Mouse (Mus musculus) hindbrain, postnatal 0 days (tissue): Measurements from ENCODE around the gene Gzmk. TPM values are rescaled to one million over a fixed set of nuclear protein-coding genes. Genes with fewer than 3 reads are reported as not detected.
"Not testable (repeated sequence)": the region's sequence is repeated elsewhere in the genome, so short reads cannot be mapped to it uniquely, and the experiment has no call there.

Experiments
- ATAC-seq: fragments of 200-750 bp; cut with Nextera tagmentation; 2 replicates; pipeline ENCODE4 v1.8.0; 2017; ENCODE audit warnings: mild to moderate bottlenecking, moderate TSS enrichment, moderate library complexity
- DNase-seq: peaks from one replicate; pipeline ENCODE4 v3.0.0-alpha.2; 2015; ENCODE audit warnings: low spot score
- H3K27ac ChIP-seq: fragments of 300-500 bp; sonication (generic); 2 replicates; pipeline ENCODE4 v1.5.1; 2014; ENCODE audit warnings: mild to moderate bottlenecking
- H3K27me3 ChIP-seq: fragments of 300-500 bp; sonication (generic); 2 replicates; pipeline ENCODE4 v1.6.1; 2014; ENCODE audit warnings: low read length, mixed read lengths; ENCODE audit not compliant: insufficient read depth
- H3K36me3 ChIP-seq: fragments of 300-500 bp; sonication (generic); 2 replicates; pipeline ENCODE4 v1.6.1; 2014; ENCODE audit warnings: low read length, mixed read lengths; ENCODE audit not compliant: insufficient read depth
- H3K4me1 ChIP-seq: fragments of 300-500 bp; sonication (generic); 2 replicates; pipeline ENCODE4 v1.6.1; 2014; ENCODE audit warnings: antibody characterized with exemption, low read length, mixed read lengths; ENCODE audit not compliant: insufficient read depth
- H3K4me2 ChIP-seq: fragments of 300-500 bp; sonication (generic); 2 replicates; pipeline ENCODE4 v1.6.1; 2014; ENCODE audit warnings: low read depth, mild to moderate bottlenecking, low read length, moderate library complexity, mixed read lengths
- H3K4me3 ChIP-seq: fragments of 300-500 bp; sonication (generic); 2 replicates; pipeline ENCODE4 v1.5.1; 2014; ENCODE audit warnings: low read length
- H3K9ac ChIP-seq: fragments of 300-500 bp; sonication (generic); replicated peaks from 2 replicates; pipeline ENCODE4 v1.6.1; 2014; ENCODE audit warnings: mild to moderate bottlenecking, low read length, moderate library complexity, mixed read lengths
- H3K9me3 ChIP-seq: fragments of 300-500 bp; sonication (generic); 2 replicates; pipeline ENCODE4 v1.6.1; 2016; ENCODE audit warnings: low read length, mixed read lengths
- CTCF ChIP-seq: IDR thresholded peaks from 2 replicates; pipeline ENCODE4 v1.5.1; 2016; ENCODE audit warnings: antibody characterized with exemption, control low read depth, low read depth
- WGBS: fragments of 180-500 bp; shearing (Covaris S2); extraction: QIAGEN DNeasy Blood & Tissue Kit; methylation state at CpG from one replicate; pipeline ENCODE4 v1.1.7; 2014; 5-methylcytosine and 5-hydroxymethylcytosine counted together
- polyA plus RNA-seq: library from polyadenylated mRNA; unstranded; fragments of >200 nt; fragmentation: Nextera tagmentation; extraction: Ambion mirVana; gene quantifications from 2 replicates; pipeline ENCODE4 v1.2.1, GENCODE M21; 2015
- total RNA-seq: library from RNA; depleted of rRNA; stranded (reverse); fragments of >200 nt; gene quantifications from 2 replicates; pipeline ENCODE4 v1.2.3, GENCODE M21; 2014

Gene Gzmk
- total and polyA plus RNA-seq, 2 experiments from 2014 or later, result not detected

GRCm38 (mm10) chr13:113262822-113263221 is 37.1 kb upstream of the Gzmk start:
- DNase-seq (peak; percentile 77), ATAC-seq (peak; percentile 58)
- no peak overlapping the region for H3K4me3 ChIP-seq
- no peaks in the 10 kb centered on the region for H3K27me3 ChIP-seq
- WGBS, result 34% methylated on average over 12 of the region's 12 CpGs
- no peak overlapping the region for H3K27ac ChIP-seq
- H3K36me3 ChIP-seq, result no peaks in the 10 kb centered on the region
- no peaks in the 10 kb centered on the region for H3K9me3 ChIP-seq
- H3K4me1 ChIP-seq, result no peaks in the 10 kb centered on the region
- no peak overlapping the region for H3K4me2 ChIP-seq
- H3K9ac ChIP-seq, result no peak overlapping the region
- no peak for TF ChIP-seq CTCF

- no peaks in the 10 kb centered on the region for H3K9me3 ChIP-seq
- no peaks in the 10 kb centered on the region for H3K27me3 ChIP-seq
- H3K27ac ChIP-seq, result no peak overlapping the region
- no peak overlapping the region for H3K4me3 ChIP-seq
- WGBS, result 93% methylated on average over 5 of the region's 5 CpGs
- no peaks in the 10 kb centered on the region for H3K36me3 ChIP-seq
- ATAC-seq (no peak), DNase-seq (no peak)
- no peak overlapping the region for H3K4me2 ChIP-seq
- no peak for TF ChIP-seq CTCF
- no peak overlapping the region for H3K9ac ChIP-seq
- H3K4me1 ChIP-seq, result no peaks in the 10 kb centered on the region
Measured at GRCm38 (mm10) chr13:113259237-113259636, 33.5 kb upstream of the Gzmk start.

- H3K27me3 ChIP-seq, result no peaks in the 10 kb centered on the region
- H3K4me2 ChIP-seq, result no peak overlapping the region
- ATAC-seq (no peak), DNase-seq (no peak)
- no peaks in the 10 kb centered on the region for H3K36me3 ChIP-seq
- no peak overlapping the region for H3K27ac ChIP-seq
- H3K4me3 ChIP-seq, result no peak overlapping the region
- no peaks in the 10 kb centered on the region for H3K9me3 ChIP-seq
- WGBS, result 52% methylated on average over 5 of the region's 5 CpGs
- TF ChIP-seq CTCF, result peak; percentile 37; the same call in 1 of the 2 replicates
- H3K9ac ChIP-seq, result no peak overlapping the region
- no peaks in the 10 kb centered on the region for H3K4me1 ChIP-seq
Measured at GRCm38 (mm10) chr13:113257190-113257589, 31.5 kb upstream of the Gzmk start.

- ATAC-seq, result no peak
- Histone ChIP-seq H3K4me3 (no peak overlapping the region), H3K4me1 (no peaks in the 10 kb centered on the region), H3K9ac (no peak overlapping the region), H3K27me3 (no peaks in the 10 kb centered on the region), H3K27ac (no peak overlapping the region), H3K4me2 (no peak overlapping the region), H3K9me3 (no peaks in the 10 kb centered on the region), H3K36me3 (no peaks in the 10 kb centered on the region)
- no peak for TF ChIP-seq CTCF
- WGBS, result 96% methylated on average over 2 of the region's 2 CpGs
- DNase-seq, result no peak
Measured at GRCm38 (mm10) chr13:113256766-113257165, 31.1 kb upstream of the Gzmk start.

- DNase-seq, H3K9ac ChIP-seq, H3K27me3 ChIP-seq, H3K27ac ChIP-seq, H3K9me3 ChIP-seq, H3K4me2 ChIP-seq, H3K4me1 ChIP-seq, ATAC-seq, H3K4me3 ChIP-seq, H3K36me3 ChIP-seq: not testable (repeated sequence)
- WGBS, result 88% methylated on average over 6 of the region's 7 CpGs
Measured at GRCm38 (mm10) chr13:113252580-113252979, 26.9 kb upstream of the Gzmk start.

GRCm38 (mm10) chr13:113245025-113245424 is 19.3 kb upstream of the Gzmk start:
- DNase-seq (no peak), ATAC-seq (no peak)
- no peak overlapping the region for H3K27ac ChIP-seq
- H3K4me3 ChIP-seq, result no peak overlapping the region
- TF ChIP-seq CTCF, result no peak
- no peak overlapping the region for H3K4me2 ChIP-seq
- 70% methylated on average over 8 of the region's 8 CpGs for WGBS
- no peaks in the 10 kb centered on the region for H3K27me3 ChIP-seq
- no peaks in the 10 kb centered on the region for H3K36me3 ChIP-seq
- H3K4me1 ChIP-seq, result no peaks in the 10 kb centered on the region
- no peaks in the 10 kb centered on the region for H3K9me3 ChIP-seq
- H3K9ac ChIP-seq, result no peak overlapping the region

GRCm38 (mm10) chr13:113242129-113242528 is 16.4 kb upstream of the Gzmk start:
- WGBS, result 53% methylated on average over 6 of the region's 6 CpGs
- no peak for DNase-seq
- H3K4me2 ChIP-seq, result no peak overlapping the region
- no peak for ATAC-seq
- H3K4me3 ChIP-seq, result no peak overlapping the region
- TF ChIP-seq CTCF, result no peak
- H3K27ac ChIP-seq, result no peak overlapping the region
- H3K9ac ChIP-seq, result no peak overlapping the region
- H3K27me3 ChIP-seq, result no peaks in the 10 kb centered on the region
- H3K9me3 ChIP-seq, result no peaks in the 10 kb centered on the region
- no peaks in the 10 kb centered on the region for H3K36me3 ChIP-seq
- no peaks in the 10 kb centered on the region for H3K4me1 ChIP-seq
